Mouse (Mus musculus): Measurements from ENCODE around the gene Slco4c1.

Slco4c1 gene

DNA sequence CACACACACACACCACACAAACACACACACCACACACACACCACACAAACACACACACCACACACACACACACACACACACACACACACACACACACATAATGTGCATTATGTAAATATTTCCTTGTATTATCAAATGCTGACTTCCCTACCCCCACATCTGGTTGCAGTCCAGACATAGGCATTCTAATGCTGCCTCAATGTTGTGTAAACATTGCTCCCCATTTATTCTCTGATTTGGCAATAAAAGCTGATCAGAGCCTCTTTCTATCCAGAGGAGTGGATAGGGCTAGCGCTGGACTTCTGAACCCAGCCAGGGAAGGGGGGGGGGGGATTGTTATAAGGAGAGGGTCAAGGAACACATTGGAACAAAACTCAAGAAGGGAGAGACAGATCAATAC, 101.7 kb downstream of the Slco4c1 start:
- DNase-seq (ENCODE audit: low read depth): no peak

DNA sequence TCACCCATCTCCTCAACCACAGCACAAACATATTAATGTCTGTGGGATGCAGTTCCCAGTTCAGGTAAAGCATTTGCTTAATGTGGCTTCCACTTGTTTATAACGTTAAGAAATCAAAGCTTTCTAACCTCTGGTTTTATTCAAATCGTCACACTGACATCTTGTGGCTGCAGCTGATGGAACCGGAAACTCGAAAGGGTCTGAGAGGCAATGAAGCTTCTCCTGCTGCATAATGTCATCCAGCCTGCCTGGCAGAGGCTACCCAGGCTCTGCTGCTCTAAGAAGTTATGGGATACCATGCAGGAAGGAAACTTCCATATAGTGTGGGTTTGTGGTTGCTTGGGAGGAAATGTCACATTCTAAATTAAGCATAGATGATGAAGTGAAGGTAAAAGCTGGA, 103.7 kb downstream of the Slco4c1 start:
- DNase-seq (ENCODE audit: low read depth): peak; percentile 23

DNA sequence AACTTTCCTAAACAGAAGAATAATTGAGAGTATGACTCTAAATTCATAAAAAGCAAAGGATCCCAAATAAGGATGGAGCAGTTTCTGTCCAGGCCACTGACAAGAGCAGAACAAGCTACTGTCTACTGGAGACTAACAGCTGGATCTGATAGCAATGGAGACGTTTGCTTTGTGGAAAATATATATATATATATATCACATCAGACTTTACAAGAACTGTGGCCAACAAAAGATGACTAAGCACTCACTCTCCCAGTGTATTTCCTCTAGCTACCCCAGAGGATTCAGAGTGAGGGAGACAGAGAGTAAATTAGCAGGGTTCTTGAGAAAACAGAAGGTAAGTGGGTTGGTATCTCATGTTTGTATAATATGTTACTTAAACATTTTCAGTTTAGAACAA, 105.4 kb downstream of the Slco4c1 start:
- DNase-seq (ENCODE audit: low read depth): peak; percentile 7

All from 416B (cell line).